Mouse (Mus musculus): ENCODE data around the gene Prdm11. TPM values are rescaled to one million over a fixed set of nuclear protein-coding genes. Genes with fewer than 3 reads are reported as not detected.

Prdm11 gene
- total and polyA plus RNA-seq, 2 experiments from 2014 or later, result 3.5 to 14.9 TPM

GRCm38 (mm10) chr2:92975031-92975790, 70.8 kb downstream of the Prdm11 start:
- DNase-seq (ENCODE audit: low spot score) (no peak), ATAC-seq (no peak)
- Histone ChIP-seq H3K9me3 (ENCODE audit: low read length) (no peaks in the 10 kb centered on the region), H3K36me3 (ENCODE audit: insufficient read depth, low read length) (peaks cover 47% of the 10 kb centered on the region), H3K9ac (replicated peaks; ENCODE audit: low read length) (no peak overlapping the region), H3K27ac (no peak overlapping the region), H3K4me3 (ENCODE audit: low read length) (no peak overlapping the region), H3K4me2 (ENCODE audit: low read depth, low read length) (no peak overlapping the region), H3K4me1 (ENCODE audit: insufficient read depth, low read length) (no peaks in the 10 kb centered on the region), H3K27me3 (ENCODE audit: insufficient read depth, low read length) (no peaks in the 10 kb centered on the region)
- TF ChIP-seq CTCF (IDR thresholded peaks at IDR 0.05; ENCODE audit: low read depth), result no peak
- 64% methylated on average over 14 of the region's 14 CpGs for WGBS

GRCm38 (mm10) chr2:92973646-92974045, 72.3 kb downstream of the Prdm11 start:
- H3K9me3 ChIP-seq (ENCODE audit: low read length), result no peaks in the 10 kb centered on the region
- DNase-seq (ENCODE audit: low spot score) (no peak), ATAC-seq (no peak)
- no peak for TF ChIP-seq CTCF (IDR thresholded peaks at IDR 0.05; ENCODE audit: low read depth)
- no peak overlapping the region for H3K4me3 ChIP-seq (ENCODE audit: low read length)
- H3K27ac ChIP-seq, result no peak overlapping the region
- peaks cover 34% of the 10 kb centered on the region for H3K36me3 ChIP-seq (ENCODE audit: insufficient read depth, low read length)
- WGBS, result 97% methylated on average over 20 of the region's 20 CpGs
- no peaks in the 10 kb centered on the region for H3K27me3 ChIP-seq (ENCODE audit: insufficient read depth, low read length)
- H3K4me1 ChIP-seq (ENCODE audit: insufficient read depth, low read length), result no peaks in the 10 kb centered on the region
- H3K9ac ChIP-seq (replicated peaks; ENCODE audit: low read length), result no peak overlapping the region
- H3K4me2 ChIP-seq (ENCODE audit: low read depth, low read length), result no peak overlapping the region

DNA sequence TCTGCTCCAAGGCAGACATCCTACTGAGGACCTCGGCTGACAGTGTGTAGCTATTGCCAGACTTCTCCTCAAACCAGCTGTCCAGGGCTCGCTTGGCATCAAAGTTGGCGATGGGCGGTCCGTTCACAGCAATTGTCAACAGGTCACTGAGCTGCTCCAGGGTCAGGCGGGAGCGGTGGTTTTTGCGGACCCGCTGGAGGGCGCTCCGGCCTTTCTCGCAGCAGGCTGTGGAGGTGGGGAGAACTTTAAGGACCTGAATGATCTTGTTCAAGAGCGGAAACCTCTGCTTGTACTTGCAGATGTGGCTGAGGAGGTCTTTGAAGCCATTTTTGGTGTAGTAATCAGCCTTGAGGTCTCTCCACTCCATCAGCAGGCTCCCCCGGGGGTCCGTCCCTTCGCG, 73.9 kb downstream of the Prdm11 start:
- ATAC-seq (no peak), DNase-seq (ENCODE audit: low spot score) (no peak)
- Histone ChIP-seq H3K9ac (replicated peaks; ENCODE audit: low read length) (no peak overlapping the region), H3K4me3 (ENCODE audit: low read length) (no peak overlapping the region), H3K36me3 (ENCODE audit: insufficient read depth, low read length) (peaks cover 31% of the 10 kb centered on the region), H3K4me1 (ENCODE audit: insufficient read depth, low read length) (no peaks in the 10 kb centered on the region), H3K4me2 (ENCODE audit: low read depth, low read length) (no peak overlapping the region), H3K27me3 (ENCODE audit: insufficient read depth, low read length) (no peaks in the 10 kb centered on the region), H3K27ac (no peak overlapping the region), H3K9me3 (ENCODE audit: low read length) (no peaks in the 10 kb centered on the region)
- 80% methylated on average over 17 of the region's 17 CpGs for WGBS
- no peak for TF ChIP-seq CTCF (IDR thresholded peaks at IDR 0.05; ENCODE audit: low read depth)

DNA sequence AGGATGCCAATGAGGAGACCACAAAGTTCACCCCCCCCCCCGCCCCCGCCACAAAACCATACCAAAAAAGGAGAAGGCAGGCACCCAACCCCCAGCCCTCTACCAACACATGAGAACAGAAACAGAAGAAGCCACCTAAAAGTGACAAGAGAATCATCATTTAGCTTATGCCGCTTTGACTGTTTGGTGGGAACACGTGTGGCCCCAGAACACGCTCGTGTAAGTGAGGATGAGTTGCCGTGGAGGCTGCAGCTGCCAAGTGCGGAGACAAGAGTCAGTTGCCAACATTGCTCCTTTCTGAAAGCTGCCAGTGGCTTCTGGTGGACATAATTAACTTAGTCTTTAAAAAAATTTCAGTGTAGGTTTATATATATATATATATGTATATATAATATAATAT, 74.4 kb downstream of the Prdm11 start:
- H3K9ac ChIP-seq (replicated peaks; ENCODE audit: low read length), result no peak overlapping the region
- H3K4me3 ChIP-seq (ENCODE audit: low read length), result no peak overlapping the region
- no peaks in the 10 kb centered on the region for H3K27me3 ChIP-seq (ENCODE audit: insufficient read depth, low read length)
- no peaks in the 10 kb centered on the region for H3K4me1 ChIP-seq (ENCODE audit: insufficient read depth, low read length)
- peaks cover 29% of the 10 kb centered on the region for H3K36me3 ChIP-seq (ENCODE audit: insufficient read depth, low read length)
- H3K27ac ChIP-seq, result no peak overlapping the region
- ATAC-seq (no peak), DNase-seq (ENCODE audit: low spot score) (no peak)
- TF ChIP-seq CTCF (IDR thresholded peaks at IDR 0.05; ENCODE audit: low read depth), result no peak
- no peak overlapping the region for H3K4me2 ChIP-seq (ENCODE audit: low read depth, low read length)
- no peaks in the 10 kb centered on the region for H3K9me3 ChIP-seq (ENCODE audit: low read length)
- WGBS, result 89% methylated on average over 8 of the region's 8 CpGs

DNA sequence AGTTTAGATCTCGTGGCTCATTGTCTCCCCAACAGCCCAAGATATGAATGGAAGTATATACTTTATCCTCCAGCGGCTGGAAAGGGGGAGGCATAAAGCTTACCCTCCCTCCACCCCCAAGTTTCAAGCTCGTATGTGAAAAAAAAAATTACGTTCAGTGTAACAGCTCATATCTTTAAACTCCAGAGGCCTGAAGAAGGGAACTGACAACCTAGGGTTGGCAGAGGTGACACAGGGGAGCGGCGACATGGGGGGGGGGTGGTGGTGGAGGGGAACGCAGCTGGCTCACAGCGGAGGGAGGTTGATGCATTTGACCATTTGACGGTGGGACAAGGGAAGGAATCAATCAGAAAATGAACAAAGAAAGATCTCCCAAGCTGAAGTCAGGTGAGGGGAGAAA, 74.9 kb downstream of the Prdm11 start:
- no peaks in the 10 kb centered on the region for H3K9me3 ChIP-seq (ENCODE audit: low read length)
- H3K4me3 ChIP-seq (ENCODE audit: low read length), result no peak overlapping the region
- WGBS, result 74% methylated on average over 9 of the region's 9 CpGs
- no peak for ATAC-seq
- H3K36me3 ChIP-seq (ENCODE audit: insufficient read depth, low read length), result peaks cover 27% of the 10 kb centered on the region
- no peaks in the 10 kb centered on the region for H3K27me3 ChIP-seq (ENCODE audit: insufficient read depth, low read length)
- H3K4me2 ChIP-seq (ENCODE audit: low read depth, low read length), result no peak overlapping the region
- TF ChIP-seq CTCF (IDR thresholded peaks at IDR 0.05; ENCODE audit: low read depth), result no peak
- no peaks in the 10 kb centered on the region for H3K4me1 ChIP-seq (ENCODE audit: insufficient read depth, low read length)
- DNase-seq (ENCODE audit: low spot score), result no peak
- no peak overlapping the region for H3K9ac ChIP-seq (replicated peaks; ENCODE audit: low read length)
- H3K27ac ChIP-seq, result no peak overlapping the region

GRCm38 (mm10) chr2:92967839-92968166, 78.2 kb downstream of the Prdm11 start:
- Histone ChIP-seq H3K9me3 (ENCODE audit: low read length) (no peaks in the 10 kb centered on the region), H3K27ac (no peak overlapping the region), H3K4me2 (ENCODE audit: low read depth, low read length) (no peak overlapping the region), H3K36me3 (ENCODE audit: insufficient read depth, low read length) (peaks cover 3% of the 10 kb centered on the region), H3K4me3 (ENCODE audit: low read length) (no peak overlapping the region), H3K27me3 (ENCODE audit: insufficient read depth, low read length) (no peaks in the 10 kb centered on the region), H3K4me1 (ENCODE audit: insufficient read depth, low read length) (no peaks in the 10 kb centered on the region), H3K9ac (replicated peaks; ENCODE audit: low read length) (peak overlapping the region; percentile 24; the same call in 1 of the 2 replicates)
- no peak for DNase-seq (ENCODE audit: low spot score)
- WGBS, result 62% methylated on average over 4 of the region's 4 CpGs
- ATAC-seq, result no peak
- no peak for TF ChIP-seq CTCF (IDR thresholded peaks at IDR 0.05; ENCODE audit: low read depth)

Measured in hindbrain, postnatal 0 days (tissue).